34 mouse cellular contexts compared by ENCODE assay signal in the genomic region with DNA sequence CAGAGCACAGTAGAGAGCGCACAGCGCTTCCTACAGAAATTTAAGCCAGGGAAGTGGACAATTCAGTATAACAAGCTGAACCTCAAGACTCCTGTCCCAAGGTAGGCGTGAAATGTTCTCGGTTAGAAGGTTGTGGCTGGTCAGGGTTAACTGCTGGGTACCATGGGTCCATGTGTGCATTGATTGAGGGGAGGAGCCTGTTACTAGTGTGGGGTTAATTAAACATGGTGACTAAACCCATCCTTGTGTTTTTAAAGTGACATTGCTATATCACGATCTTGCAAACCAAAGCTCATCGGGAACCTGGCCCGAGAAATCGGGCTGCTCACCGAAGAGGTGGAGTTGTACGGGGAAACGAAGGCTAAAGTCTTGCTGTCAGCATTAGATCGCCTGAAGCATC. TPM values are rescaled to one million over a fixed set of nuclear protein-coding genes. Genes with fewer than 3 reads are reported as not detected.
DNase-seq lines count a peak whose midpoint lies in the region; ATAC-seq and TF ChIP-seq lines count a peak whose summit lies in the region.
"Had no signal": no experiment of that assay in that cellular context is flagged by ENCODE, and none has a peak within 500 bp of the region (broad histone marks: within the 10 kb centered on the region; RNA-seq: fewer than 3 reads in every experiment).

No protein-coding gene starts in this region.

- peaks cover 34% of the 10 kb centered on the region; the same call in 1 of the 2 replicates for H3K36me3 ChIP-seq in forebrain, embryonic 14.5 days (ENCODE audit: control insufficient read depth, insufficient read depth, low read length)
- peaks cover 60% of the 10 kb centered on the region for H3K36me3 ChIP-seq in forebrain, embryonic 13.5 days (ENCODE audit: poor library complexity, severe bottlenecking)
- peaks cover 67% of the 10 kb centered on the region for H3K36me3 ChIP-seq in liver, adult 2 months (ENCODE audit: control insufficient read depth, insufficient read depth, low read length)
- H3K36me3 ChIP-seq in liver, embryonic 11.5 days (ENCODE audit: control insufficient read depth, insufficient read depth, low read length) = peaks cover 31% of the 10 kb centered on the region
- peaks cover 2% of the 10 kb centered on the region; the same call in 1 of the 2 replicates for H3K36me3 ChIP-seq in forebrain, embryonic 16.5 days (ENCODE audit: control insufficient read depth, insufficient read depth)
- H3K36me3 ChIP-seq in liver, embryonic 16.5 days (ENCODE audit: control insufficient read depth, insufficient read depth) = peaks cover 26% of the 10 kb centered on the region

- no peak for TF ChIP-seq POLR2A in liver, adult 2 months (IDR thresholded peaks at IDR 0.05; ENCODE audit: extremely low read depth, insufficient read depth, low read length)

- no peak overlapping the region for H3K4me3 ChIP-seq in forebrain, embryonic 14.5 days (ENCODE audit: low read depth, low read length)
- no peak overlapping the region for H3K4me3 ChIP-seq in forebrain, embryonic 13.5 days
- no peak overlapping the region for H3K4me3 ChIP-seq in liver, adult 2 months (ENCODE audit: insufficient read depth, low read depth, low read length)
- no peak overlapping the region for H3K4me3 ChIP-seq in liver, embryonic 11.5 days (ENCODE audit: low read depth, low read length)
- no peak overlapping the region for H3K4me3 ChIP-seq in forebrain, embryonic 16.5 days (replicated peaks; ENCODE audit: low read length)
- H3K4me3 ChIP-seq in liver, embryonic 16.5 days (ENCODE audit: low read depth, low read length) = no peak overlapping the region
- H3K4me3 ChIP-seq: embryonic facial prominence, embryonic 10.5 days; embryonic facial prominence, embryonic 15.5 days; gastrocnemius, adult 2 months; neural tube, embryonic 15.5 days had no signal

- DNase-seq in forebrain, embryonic 14.5 days (ENCODE audit: low spot score) = no peak
- peak; percentile 75 for DNase-seq in liver, adult 2 months (ENCODE audit: extremely low read depth, low read depth, low spot score)
- no peak for DNase-seq in liver, embryonic 11.5 days (ENCODE audit: low spot score)
- no peak for DNase-seq in adrenal gland, postnatal 25 days
- DNase-seq: adrenal gland, adult 8-10 months; cerebellum, adult 8-10 months; cerebellum, postnatal 25 days; gastrocnemius, adult 2 months; gastrocnemius, postnatal 36 days; heart, adult 18-20 months; heart, postnatal 36 days; kidney, adult 18-20 months; kidney, postnatal 36 days; layer of hippocampus, postnatal 36 days; left cerebral cortex, postnatal 4 days; lung, embryonic 14.5 days; lung, postnatal 14 days; right cerebral cortex, adult 18-20 months; spleen, adult 18-20 months; thymus, postnatal 14 days had no signal

- H3K79me2 ChIP-seq in liver, adult 2 months (ENCODE audit: control insufficient read depth, insufficient read depth, low read length) = no peaks in the 10 kb centered on the region; the same call in 1 of the 2 replicates

- 0 out of 2 replicates have a peak overlapping the region, but pooled peaks have one; percentile 70 for H3K27ac ChIP-seq in forebrain, embryonic 14.5 days (ENCODE audit: low read depth, low read length)
- H3K27ac ChIP-seq in forebrain, embryonic 13.5 days = no peak overlapping the region
- peak overlapping the region; percentile 29; the same call in 1 of the 2 replicates for H3K27ac ChIP-seq in liver, adult 2 months (replicated peaks; ENCODE audit: insufficient read depth, low read depth, low read length)
- H3K27ac ChIP-seq in liver, embryonic 11.5 days (ENCODE audit: low read depth, low read length) = no peak overlapping the region
- 0 out of 2 replicates have a peak overlapping the region, but pooled peaks have one; percentile 4 for H3K27ac ChIP-seq in forebrain, embryonic 16.5 days (ENCODE audit: low read length)
- H3K27ac ChIP-seq in liver, embryonic 16.5 days (ENCODE audit: low read length) = no peak overlapping the region
- H3K27ac ChIP-seq: embryonic facial prominence, embryonic 10.5 days; embryonic facial prominence, embryonic 15.5 days; gastrocnemius, adult 2 months had no signal

- peaks cover 10% of the 10 kb centered on the region for H3K4me1 ChIP-seq in forebrain, embryonic 14.5 days (ENCODE audit: control insufficient read depth, insufficient read depth, low read length)
- H3K4me1 ChIP-seq in forebrain, embryonic 13.5 days = peaks cover 19% of the 10 kb centered on the region
- peaks cover 4% of the 10 kb centered on the region for H3K4me1 ChIP-seq in liver, adult 2 months (ENCODE audit: control insufficient read depth, insufficient read depth, low read length)
- no peaks in the 10 kb centered on the region for H3K4me1 ChIP-seq in liver, embryonic 11.5 days (replicated peaks; ENCODE audit: control insufficient read depth, insufficient read depth, low read length)
- peaks cover 12% of the 10 kb centered on the region for H3K4me1 ChIP-seq in forebrain, embryonic 16.5 days (replicated peaks; ENCODE audit: control insufficient read depth, insufficient read depth, low read length)
- no peaks in the 10 kb centered on the region for H3K4me1 ChIP-seq in liver, embryonic 16.5 days (ENCODE audit: control insufficient read depth, low read depth, low read length)
- H3K4me1 ChIP-seq: embryonic facial prominence, embryonic 10.5 days; embryonic facial prominence, embryonic 15.5 days had no signal

- H3K9me3 ChIP-seq in forebrain, embryonic 14.5 days (replicated peaks; ENCODE audit: control insufficient read depth, low read length) = no peaks in the 10 kb centered on the region
- H3K9me3 ChIP-seq in forebrain, embryonic 13.5 days (replicated peaks) = no peaks in the 10 kb centered on the region
- no peaks in the 10 kb centered on the region for H3K9me3 ChIP-seq in liver, embryonic 11.5 days (ENCODE audit: control insufficient read depth, low read length)
- H3K9me3 ChIP-seq in forebrain, embryonic 16.5 days (ENCODE audit: control insufficient read depth, low read length) = no peaks in the 10 kb centered on the region
- no peaks in the 10 kb centered on the region for H3K9me3 ChIP-seq in liver, embryonic 16.5 days (replicated peaks; ENCODE audit: control insufficient read depth, low read length)
- H3K9me3 ChIP-seq: embryonic facial prominence, embryonic 10.5 days; embryonic facial prominence, embryonic 15.5 days; G1E; neural tube, embryonic 15.5 days had no signal

- no peak for ATAC-seq in forebrain, embryonic 14.5 days
- ATAC-seq in forebrain, embryonic 13.5 days = no peak
- ATAC-seq in liver, embryonic 11.5 days (replicated peaks; ENCODE audit: low FRiP score) = no peak
- no peak for ATAC-seq in forebrain, embryonic 16.5 days
- peak; percentile 73 for ATAC-seq in liver, embryonic 16.5 days (ENCODE audit: low read depth)

- no peak for TF ChIP-seq CTCF in liver, adult 2 months (IDR thresholded peaks at IDR 0.05; ENCODE audit: low read depth, low read length)

- no peaks in the 10 kb centered on the region for H3K27me3 ChIP-seq in forebrain, embryonic 14.5 days (replicated peaks; ENCODE audit: control insufficient read depth, insufficient read depth, low read length)
- H3K27me3 ChIP-seq in forebrain, embryonic 13.5 days = no peaks in the 10 kb centered on the region
- H3K27me3 ChIP-seq in liver, adult 2 months (ENCODE audit: control insufficient read depth, insufficient read depth, low read length) = no peaks in the 10 kb centered on the region
- H3K27me3 ChIP-seq in liver, embryonic 11.5 days (replicated peaks; ENCODE audit: control insufficient read depth, insufficient read depth, low read length) = no peaks in the 10 kb centered on the region
- no peaks in the 10 kb centered on the region for H3K27me3 ChIP-seq in forebrain, embryonic 16.5 days (replicated peaks; ENCODE audit: control insufficient read depth, insufficient read depth, low read length)
- H3K27me3 ChIP-seq in liver, embryonic 16.5 days (ENCODE audit: control insufficient read depth, insufficient read depth, low read depth, low read length) = no peaks in the 10 kb centered on the region
- H3K27me3 ChIP-seq: embryonic facial prominence, embryonic 15.5 days; neural tube, embryonic 15.5 days had no signal

- no peak overlapping the region for H3K9ac ChIP-seq in forebrain, embryonic 14.5 days (ENCODE audit: low read length)
- H3K9ac ChIP-seq in forebrain, embryonic 13.5 days = no peak overlapping the region
- H3K9ac ChIP-seq in liver, adult 2 months (ENCODE audit: low read depth, low read length) = no peak overlapping the region
- H3K9ac ChIP-seq in liver, embryonic 11.5 days (ENCODE audit: low read depth, low read length) = no peak overlapping the region
- no peak overlapping the region for H3K9ac ChIP-seq in forebrain, embryonic 16.5 days (replicated peaks; ENCODE audit: low read depth, low read length)
- H3K9ac ChIP-seq in liver, embryonic 16.5 days (ENCODE audit: low read depth, low read length) = no peak overlapping the region
- H3K9ac ChIP-seq: embryonic facial prominence, embryonic 15.5 days; lung, embryonic 14.5 days; neural tube, embryonic 15.5 days had no signal

- 95% methylated on average over 12 of the region's 12 CpGs for WGBS in forebrain, embryonic 14.5 days
- 91% methylated on average over 12 of the region's 12 CpGs for WGBS in forebrain, embryonic 13.5 days
- 36% methylated on average over 12 of the region's 12 CpGs for WGBS in liver, adult 2 months
- 94% methylated on average over 12 of the region's 12 CpGs for WGBS in liver, embryonic 11.5 days
- 87% methylated on average over 12 of the region's 12 CpGs for WGBS in forebrain, embryonic 16.5 days
- 83% methylated on average over 12 of the region's 12 CpGs for WGBS in liver, embryonic 16.5 days (ENCODE audit: insufficient replicate concordance)

- H3K4me2 ChIP-seq in forebrain, embryonic 14.5 days (ENCODE audit: low read length) = no peak overlapping the region
- H3K4me2 ChIP-seq in forebrain, embryonic 13.5 days = no peak overlapping the region
- H3K4me2 ChIP-seq in liver, embryonic 11.5 days = no peak overlapping the region
- H3K4me2 ChIP-seq in forebrain, embryonic 16.5 days (ENCODE audit: low read length) = no peak overlapping the region
- no peak overlapping the region for H3K4me2 ChIP-seq in liver, embryonic 16.5 days (ENCODE audit: low read depth, low read length)
- H3K4me2 ChIP-seq: embryonic facial prominence, embryonic 15.5 days; heart, embryonic 11.5 days; lung, embryonic 14.5 days; neural tube, embryonic 15.5 days had no signal

RNA-seq across cellular contexts. Expression of a gene that starts 34.3 kb away (rescaled TPM):
- polyA plus RNA-seq in forebrain, embryonic 14.5 days (2014; fragmentation: Nextera tagmentation; extraction: Ambion mirVana) = 41.3 and 43.2 TPM in 2 replicates
- polyA plus RNA-seq in forebrain, embryonic 13.5 days (2015; fragmentation: Nextera tagmentation; extraction: Ambion mirVana) = 48.0 and 53.6 TPM in 2 replicates
- total RNA-seq in liver, adult 2 months (2014; rRNA removed) = 188 and 211 TPM in 2 replicates
- polyA plus RNA-seq in liver, adult 2 months (2012; rRNA removed) = 112 and 121 TPM in 2 replicates
- 178 and 218 TPM in 2 replicates for polyA plus RNA-seq in liver, embryonic 11.5 days (2014; fragmentation: Nextera tagmentation; extraction: Ambion mirVana)
- polyA plus RNA-seq in forebrain, embryonic 16.5 days (2015; fragmentation: Nextera tagmentation; extraction: Ambion mirVana) = 47.8 and 51.0 TPM in 2 replicates
- polyA plus RNA-seq in liver, embryonic 16.5 days (2015; fragmentation: Nextera tagmentation; extraction: Ambion mirVana) = 100 and 102 TPM in 2 replicates
- total RNA-seq in adrenal gland, postnatal 25 days (2021) = 54.7 and 64.6 TPM in 2 replicates

RNA-seq across cellular contexts. Expression of a gene that starts 35.3 kb away (rescaled TPM):
- polyA plus RNA-seq in forebrain, embryonic 14.5 days (2014; fragmentation: Nextera tagmentation; extraction: Ambion mirVana) = 3.0 and 4.4 TPM in 2 replicates
- polyA plus RNA-seq in forebrain, embryonic 13.5 days (2015; fragmentation: Nextera tagmentation; extraction: Ambion mirVana) = 4.5 and 5.3 TPM in 2 replicates
- total RNA-seq in liver, adult 2 months (2014; rRNA removed) = 1.1 and 1.2 TPM in 2 replicates
- polyA plus RNA-seq in liver, adult 2 months (2012; rRNA removed) = 0.12 and 0.17 TPM in 2 replicates
- polyA plus RNA-seq in liver, embryonic 11.5 days (2014; fragmentation: Nextera tagmentation; extraction: Ambion mirVana) = 2.4 and 2.8 TPM in 2 replicates
- 8.2 and 10.3 TPM in 2 replicates for polyA plus RNA-seq in forebrain, embryonic 16.5 days (2015; fragmentation: Nextera tagmentation; extraction: Ambion mirVana)
- polyA plus RNA-seq in liver, embryonic 16.5 days (2015; fragmentation: Nextera tagmentation; extraction: Ambion mirVana) = 0.16 and 0.21 TPM in 2 replicates
- 0.81 and 1.1 TPM in 2 replicates for total RNA-seq in adrenal gland, postnatal 25 days (2021)

RNA-seq across cellular contexts. Expression of a gene that starts 42.9 kb away (rescaled TPM):
- not detected in 2 replicates for polyA plus RNA-seq in forebrain, embryonic 14.5 days (2014; fragmentation: Nextera tagmentation; extraction: Ambion mirVana)
- polyA plus RNA-seq in forebrain, embryonic 13.5 days (2015; fragmentation: Nextera tagmentation; extraction: Ambion mirVana) = not detected in 2 replicates
- not detected in 2 replicates for total RNA-seq in liver, adult 2 months (2014; rRNA removed)
- polyA plus RNA-seq in liver, adult 2 months (2012; rRNA removed) = not detected in 2 replicates
- polyA plus RNA-seq in liver, embryonic 11.5 days (2014; fragmentation: Nextera tagmentation; extraction: Ambion mirVana) = 0.10 TPM in 1 of 2 replicates, not detected in the other
- not detected in 2 replicates for polyA plus RNA-seq in forebrain, embryonic 16.5 days (2015; fragmentation: Nextera tagmentation; extraction: Ambion mirVana)
- 0.11 TPM in 1 of 2 replicates, not detected in the other for polyA plus RNA-seq in liver, embryonic 16.5 days (2015; fragmentation: Nextera tagmentation; extraction: Ambion mirVana)
- total RNA-seq in adrenal gland, postnatal 25 days (2021) = not detected in 2 replicates
- total RNA-seq: adrenal gland, adult 8-10 months; gastrocnemius, adult 2 months; gastrocnemius, postnatal 36 days; heart, adult 18-20 months; heart, postnatal 36 days; layer of hippocampus, adult 8-10 months; layer of hippocampus, postnatal 36 days; left cerebral cortex, postnatal 4 days had no signal
- polyA plus RNA-seq: embryonic facial prominence, embryonic 10.5 days; embryonic facial prominence, embryonic 15.5 days; heart, embryonic 11.5 days; heart, embryonic 16.5 days; hindbrain, embryonic 16.5 days; intestine, embryonic 14.5 days; lung, embryonic 14.5 days; neural tube, embryonic 15.5 days; stomach, embryonic 16.5 days; urinary bladder, adult 2 months had no signal

Comparison
In these comparisons a context has a peak if more than half of its experiments do, and no peak if none do; other contexts are left out.
1. H3K27ac ChIP-seq: peak in forebrain, embryonic 14.5 days (single experiment), liver, adult 2 months (single experiment) and forebrain, embryonic 16.5 days (single experiment); none in forebrain, embryonic 13.5 days (single experiment), liver, embryonic 11.5 days (single experiment) and liver, embryonic 16.5 days (single experiment).